Comparison of ENCODE assay signal across 19 mouse cellular contexts in genomic region chr11:69789431-69789830, GRCm38 (mm10). TPM values are rescaled to one million over a fixed set of nuclear protein-coding genes. Genes with fewer than 3 reads are reported as not detected.
"Had no signal": no experiment of that assay in that cellular context is flagged by ENCODE, and none has a peak within 500 bp of the region (broad histone marks: within the 10 kb centered on the region; RNA-seq: fewer than 3 reads in every experiment).

No protein-coding gene starts in this region.

- H3K9me3 ChIP-seq: limb, embryonic 15.5 days; midbrain, embryonic 12.5 days; neural tube, embryonic 13.5 days had no signal

- ATAC-seq: midbrain, embryonic 16.5 days had no signal

- H3K9ac ChIP-seq: limb, embryonic 15.5 days; midbrain, embryonic 12.5 days had no signal

- DNase-seq: kidney, adult 8-10 months; kidney, postnatal 14 days; lung, adult 18-20 months; retina, postnatal 1 day; right cerebral cortex, postnatal 4 days; spleen, adult 18-20 months; thymus, adult 18-20 months; thymus, postnatal 14 days had no signal

- H3K4me2 ChIP-seq: limb, embryonic 15.5 days; midbrain, embryonic 12.5 days; neural tube, embryonic 13.5 days had no signal

- H3K4me1 ChIP-seq: midbrain, embryonic 12.5 days; neural tube, embryonic 13.5 days had no signal

- H3K27ac ChIP-seq: left cerebral cortex, adult 2 months; limb, embryonic 15.5 days; midbrain, embryonic 12.5 days; neural tube, embryonic 13.5 days had no signal

- H3K4me3 ChIP-seq: left cerebral cortex, adult 2 months; limb, embryonic 15.5 days; midbrain, embryonic 12.5 days; neural tube, embryonic 13.5 days had no signal

- H3K36me3 ChIP-seq: limb, embryonic 15.5 days; midbrain, embryonic 12.5 days; neural tube, embryonic 13.5 days had no signal

RNA-seq across cellular contexts. Expression of gene Tmem102, which starts 16.0 kb away (rescaled TPM):
- total RNA-seq: layer of hippocampus, postnatal 25 days; left cerebral cortex, postnatal 25 days; megakaryocyte-erythroid progenitor cell, adult 5-6 weeks had no signal

RNA-seq across cellular contexts. Expression of gene Gm39566, which starts 25.7 kb away (rescaled TPM):
- total RNA-seq: layer of hippocampus, postnatal 25 days; left cerebral cortex, adult 2 months; left cerebral cortex, postnatal 25 days; megakaryocyte-erythroid progenitor cell, adult 5-6 weeks had no signal
- polyA plus RNA-seq: limb, embryonic 11.5 days; limb, embryonic 15.5 days; lung, embryonic 16.5 days; midbrain, embryonic 12.5 days; midbrain, embryonic 16.5 days; neural tube, embryonic 13.5 days; stomach, embryonic 14.5 days had no signal
